Mouse (Mus musculus) spleen, postnatal 10 days (tissue): ENCODE measurements around the gene Gm614.
A peak's percentile ranks its signal among the peaks of the same experiment; 100 is the strongest.

ENCODE experiments used
- DNase-seq, 2 experiments: peaks; one replicate each; pipeline ENCODE4 v3.0.0; 2021 to 2022; ENCODE audit warnings: low spot score in 2 of 2

Gene Gm614

GRCm38 (mm10) chrX:101263892-101264291, at the start of gene Gm614:
Gene Gm614 (minus strand): TSS chrX:101263992.
- no peak for DNase-seq

GRCm38 (mm10) chrX:101309299-101309698, 45.5 kb upstream of the Gm614 start:
- no peak for DNase-seq

- no peak for DNase-seq
Measured at GRCm38 (mm10) chrX:101304646-101305045, 40.9 kb upstream of the Gm614 start.

GRCm38 (mm10) chrX:101301654-101302053, 37.9 kb upstream of the Gm614 start:
- no peak for DNase-seq

- no peak for DNase-seq
Measured at GRCm38 (mm10) chrX:101300427-101301030, 36.7 kb upstream of the Gm614 start.

GRCm38 (mm10) chrX:101299473-101300426, 36.0 kb upstream of the Gm614 start:
- DNase-seq: no peak

- peak in 1 of 2 experiments; percentile 21 for DNase-seq
Measured at GRCm38 (mm10) chrX:101299055-101299454, 35.3 kb upstream of the Gm614 start, which contains the start of gene Nlgn3. Gene Nlgn3 (plus strand): TSS chrX:101299168.

GRCm38 (mm10) chrX:101290111-101290510, 26.3 kb upstream of the Gm614 start:
- DNase-seq: peak in 1 of 2 experiments; percentile 32

GRCm38 (mm10) chrX:101289037-101289436, 25.2 kb upstream of the Gm614 start:
- DNase-seq: no peak

GRCm38 (mm10) chrX:101288432-101288831, 24.6 kb upstream of the Gm614 start:
- DNase-seq: no peak

- peak in 1 of 2 experiments; percentile 50 for DNase-seq
Measured at GRCm38 (mm10) chrX:101287543-101287942, 23.8 kb upstream of the Gm614 start.

- no peak for DNase-seq
Measured at GRCm38 (mm10) chrX:101285953-101286670, 22.3 kb upstream of the Gm614 start.

GRCm38 (mm10) chrX:101285534-101285933, 21.7 kb upstream of the Gm614 start:
- peak in 1 of 2 experiments; percentile 79 for DNase-seq

GRCm38 (mm10) chrX:101282813-101283212, 19.0 kb upstream of the Gm614 start:
- DNase-seq: no peak

GRCm38 (mm10) chrX:101273875-101274738, 10.3 kb upstream of the Gm614 start, which contains the start of gene Med12:
Gene Med12 (plus strand): TSS chrX:101274030.
- peak; percentile 76 to 94 for DNase-seq

GRCm38 (mm10) chrX:101273410-101273809, 9.6 kb upstream of the Gm614 start:
- no peak for DNase-seq

GRCm38 (mm10) chrX:101268755-101269124, 4.9 kb upstream of the Gm614 start, which contains the start of gene Gm20489:
Gene Gm20489 (minus strand): TSS chrX:101269023.
- no peak for DNase-seq

GRCm38 (mm10) chrX:101268025-101268754, 4.4 kb upstream of the Gm614 start, which contains the start of gene Il2rg:
Gene Il2rg (minus strand): TSS chrX:101268255.
- peak in 1 of 2 experiments; percentile 42 for DNase-seq

GRCm38 (mm10) chrX:101266631-101267030, 2.8 kb upstream of the Gm614 start:
- no peak for DNase-seq
